Mouse (Mus musculus) central nervous system, embryonic 11.5 days (tissue): ENCODE data around the gene Herpud1. TPM values are rescaled to one million over a fixed set of nuclear protein-coding genes. Genes with fewer than 3 reads are reported as not detected.

Experiments
- polyA plus RNA-seq: library from polyadenylated mRNA; depleted of rRNA; stranded (reverse); fragments of >200 nt; gene quantifications from 2 replicates; pipeline ENCODE4 v1.2.3, GENCODE M21; 2012; rRNA removed

The Herpud1 gene
- 39.4 and 39.8 TPM in 2 replicates for polyA plus RNA-seq

DNA sequence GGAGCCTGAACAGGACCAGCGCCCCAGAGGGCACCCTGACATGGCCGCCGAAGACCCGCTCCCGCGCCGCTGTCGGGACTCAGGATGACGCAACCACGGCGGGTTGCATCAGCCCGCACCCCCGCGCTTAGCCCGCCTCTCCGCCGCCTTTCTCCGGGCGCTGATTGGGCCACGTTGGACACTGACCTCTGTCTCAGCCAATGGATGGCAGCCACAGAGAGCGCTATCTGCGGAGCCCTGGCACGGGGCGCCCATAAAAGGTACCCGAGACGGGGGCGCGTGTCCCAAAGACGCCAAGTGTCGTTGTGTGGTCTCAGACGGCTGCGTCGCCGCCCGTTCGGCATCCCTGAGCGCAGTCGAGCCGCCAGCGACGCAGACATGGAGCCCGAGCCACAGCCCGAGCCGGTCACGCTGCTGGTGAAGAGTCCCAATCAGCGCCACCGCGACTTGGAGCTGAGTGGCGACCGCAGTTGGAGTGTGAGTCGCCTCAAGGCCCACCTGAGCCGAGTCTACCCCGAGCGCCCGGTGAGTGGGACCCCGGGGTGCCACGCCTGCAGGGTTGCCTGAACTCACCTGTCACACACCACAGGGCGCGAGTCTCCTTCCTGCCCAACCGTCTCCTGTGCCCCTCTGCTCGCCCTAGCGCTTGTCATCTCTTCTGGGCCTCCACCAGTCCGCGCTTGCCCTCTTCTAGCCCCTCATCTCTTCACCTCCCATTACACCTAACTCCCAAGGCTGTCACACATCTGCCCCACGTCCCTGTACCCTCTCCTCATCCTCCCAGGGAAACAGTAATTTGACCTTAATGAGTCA lies at the start of gene Herpud1:
Herpud1 (plus strand) TSS at position 225 of the 813 bp plus-strand sequence.

DNA sequence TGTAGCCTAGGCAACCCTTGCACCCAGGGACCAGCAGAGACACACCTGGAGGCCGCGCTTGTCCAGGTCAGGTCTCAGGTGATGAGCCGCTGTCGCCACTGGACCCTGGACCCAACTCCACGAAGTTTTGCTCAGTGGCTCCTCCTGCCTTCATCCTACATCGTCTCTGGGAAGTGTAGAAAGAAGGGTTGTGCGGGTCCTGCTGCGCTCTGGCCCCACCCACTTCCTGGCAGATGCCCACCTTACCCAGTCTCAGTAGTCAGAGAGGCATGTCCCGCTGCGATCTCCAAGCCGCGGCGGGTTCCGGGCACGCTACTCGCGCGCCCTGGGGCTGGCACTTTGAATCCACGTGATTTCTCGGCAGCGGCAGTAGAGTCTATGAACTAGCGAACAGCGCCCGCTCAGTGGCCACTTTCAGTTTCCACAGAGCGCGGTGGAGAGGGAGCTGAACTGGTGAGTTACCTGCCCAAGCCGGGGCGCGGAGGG lies 47.8 kb downstream of the Herpud1 start, which contains the start of gene Nlrc5:
Nlrc5 (plus strand) TSS at position 376 of the 486 bp plus-strand sequence.

Other genes with a start within 250 kb of the Herpud1 start
- not detected in 2 replicates for gene Mt4, start 249.2 kb upstream of the Herpud1 start, polyA plus RNA-seq
- 17.6 and 43.8 TPM in 2 replicates for gene Mt3, start 233.8 kb upstream of the Herpud1 start, polyA plus RNA-seq
- 77.3 and 176 TPM in 2 replicates for gene Mt2, start 213.8 kb upstream of the Herpud1 start, polyA plus RNA-seq
- 102 and 190 TPM in 2 replicates for gene Mt1, start 207.4 kb upstream of the Herpud1 start, polyA plus RNA-seq
- gene Nup93, start 171.9 kb upstream of the Herpud1 start, polyA plus RNA-seq: 71.6 and 75.1 TPM in 2 replicates
- gene Slc12a3, start 57.2 kb upstream of the Herpud1 start, polyA plus RNA-seq: 0.19 TPM in 2 replicates
- 0.04 and 0.15 TPM in 2 replicates for gene Nlrc5, start 47.9 kb downstream of the Herpud1 start, polyA plus RNA-seq
- 12.1 and 14.7 TPM in 2 replicates for gene Cpne2, start 146.6 kb downstream of the Herpud1 start, polyA plus RNA-seq
- gene Rspry1, start 215.5 kb downstream of the Herpud1 start, polyA plus RNA-seq: 25.5 and 28.3 TPM in 2 replicates
- gene Fam192a, start 215.6 kb downstream of the Herpud1 start, polyA plus RNA-seq: 76.1 and 182 TPM in 2 replicates